Mouse (Mus musculus) right cerebral cortex, adult 18-20 months (tissue): ENCODE results near the gene Olfr898.

ENCODE experiments used
- DNase-seq: peaks from one replicate; pipeline ENCODE4 v3.0.0; 2022; ENCODE audit warnings: mixed read lengths

The Olfr898 gene

DNA sequence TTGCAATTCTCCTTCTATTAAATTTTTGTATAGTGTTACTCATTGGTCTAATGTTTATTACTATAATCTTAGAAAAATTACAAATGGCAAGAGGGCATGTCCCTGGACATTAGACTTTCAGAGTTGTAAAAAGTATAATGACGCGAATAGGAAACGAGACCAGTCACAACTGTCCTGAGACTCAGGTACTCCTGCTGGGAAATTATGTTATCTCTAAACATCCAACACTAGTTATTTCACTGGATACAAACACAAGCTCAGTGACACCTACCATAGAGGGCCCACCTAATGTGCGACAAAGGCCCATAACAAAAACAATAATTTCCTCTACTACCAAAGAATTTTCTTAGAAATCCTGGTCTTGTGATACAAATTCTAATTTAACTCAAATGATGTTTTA is at the start of gene Olfr898:
Gene Olfr898, plus strand, starts transcription at position 301 of the 400 bp plus-strand sequence.
- DNase-seq: no peak

DNA sequence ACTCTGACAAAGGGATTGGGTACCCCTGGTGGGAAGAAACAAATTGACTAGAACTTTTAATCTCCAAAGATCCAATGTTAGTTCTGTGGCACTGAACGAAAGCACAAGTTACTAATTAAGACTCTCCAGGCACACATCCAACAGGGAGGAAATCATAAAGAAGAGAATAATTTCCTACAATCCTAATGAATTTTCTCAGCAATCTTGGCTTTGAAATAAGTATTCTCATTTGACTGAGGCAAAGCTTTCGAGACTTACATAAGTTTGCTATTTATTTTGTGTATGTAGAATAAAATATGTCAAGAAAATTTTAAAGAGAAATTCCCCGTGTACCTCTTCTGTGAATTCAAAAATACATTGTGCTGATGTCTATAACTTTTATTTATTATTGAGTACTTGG is 19.5 kb upstream of the Olfr898 start, which contains the start of gene Olfr25:
Gene Olfr25, plus strand, starts transcription at position 301 of the 400 bp plus-strand sequence.
- no peak for DNase-seq

DNA sequence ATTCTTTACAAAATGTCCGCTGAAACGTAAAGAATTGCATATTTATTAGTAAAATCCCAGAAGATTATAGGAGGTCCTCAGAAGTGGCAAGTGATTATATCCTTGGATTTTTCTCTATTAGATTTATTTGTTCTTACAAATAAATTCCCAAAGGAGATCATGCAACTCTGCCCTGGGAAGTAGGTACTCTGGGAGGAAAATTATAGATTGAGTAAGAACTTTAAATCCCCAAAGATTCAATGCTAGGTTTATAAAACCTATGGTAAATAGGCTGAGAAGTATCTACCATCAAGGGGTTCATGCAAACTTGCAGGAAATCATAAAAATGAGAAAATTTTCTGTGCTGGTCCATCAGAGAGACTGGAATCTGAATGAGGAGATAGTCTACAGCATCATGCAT is 18.4 kb downstream of the Olfr898 start, which contains the start of gene Olfr250:
Gene Olfr250, plus strand, starts transcription at position 301 of the 400 bp plus-strand sequence.
- no peak for DNase-seq

DNA sequence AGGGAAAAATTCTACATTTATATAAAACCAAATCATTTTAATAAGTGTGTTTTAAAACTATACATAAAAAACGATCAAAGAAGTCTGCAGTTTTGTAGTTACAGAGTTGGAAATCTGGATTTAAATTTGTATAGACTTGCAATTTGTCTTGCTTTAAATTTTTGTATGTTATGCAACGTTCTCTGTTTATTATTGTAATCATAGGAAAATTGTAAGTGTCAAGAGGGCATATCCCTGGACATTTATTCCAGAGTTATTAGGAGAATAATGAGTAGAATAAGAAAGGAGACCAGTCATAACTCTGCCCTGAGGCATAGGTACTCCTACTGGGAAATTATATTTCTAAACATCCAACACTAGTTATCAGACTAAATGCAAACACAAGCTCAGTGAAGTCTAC is 28.6 kb downstream of the Olfr898 start, which contains the start of gene Olfr251:
Gene Olfr251, plus strand, starts transcription at position 301 of the 400 bp plus-strand sequence.
- DNase-seq: no peak

DNA sequence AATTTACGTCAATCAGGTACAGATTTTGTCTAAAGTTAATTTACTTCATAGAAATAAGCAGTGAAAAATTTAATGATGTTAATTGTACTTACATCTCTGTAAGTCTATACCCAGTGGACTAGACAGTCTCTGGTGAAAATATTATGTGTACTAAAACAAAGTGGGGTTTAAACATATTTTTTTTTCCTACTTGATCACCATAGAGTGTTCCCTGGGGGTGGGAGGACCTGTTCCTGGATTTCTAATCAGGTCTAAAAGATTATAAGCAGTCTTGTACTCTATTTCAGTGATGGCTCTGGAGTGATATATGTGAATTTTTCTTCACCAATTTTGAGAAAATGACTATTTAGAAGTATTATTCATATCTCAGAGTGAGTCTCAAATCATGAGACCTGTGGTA is 53.2 kb downstream of the Olfr898 start, which contains the start of gene Olfr147:
Gene Olfr147, plus strand, starts transcription at position 301 of the 400 bp plus-strand sequence.
- no peak for DNase-seq
